Mouse (Mus musculus) liver, embryonic 12.5 days (tissue): ENCODE data around the gene Chpf2. TPM values are rescaled to one million over a fixed set of nuclear protein-coding genes. Genes with fewer than 3 reads are reported as not detected.

ENCODE experiments used
- ATAC-seq: fragments of 200-750 bp; cut with Nextera tagmentation; 2 replicates; pipeline ENCODE4 v1.8.0; 2017; ENCODE audit warnings: moderate number of reproducible peaks, mild to moderate bottlenecking, moderate library complexity
- H3K27ac ChIP-seq: fragments of 300-500 bp; sonication (generic); 2 replicates; pipeline ENCODE4 v1.5.1; 2016; ENCODE audit warnings: mild to moderate bottlenecking
- H3K27me3 ChIP-seq: fragments of 300-500 bp; sonication (generic); replicated peaks from 2 replicates; pipeline ENCODE4 v1.6.1; 2016; ENCODE audit warnings: mild to moderate bottlenecking, moderate library complexity
- H3K36me3 ChIP-seq: fragments of 300-500 bp; sonication (generic); 2 replicates; pipeline ENCODE4 v1.6.1; 2016; ENCODE audit warnings: mild to moderate bottlenecking, moderate library complexity
- H3K4me1 ChIP-seq: fragments of 300-500 bp; sonication (generic); 2 replicates; pipeline ENCODE4 v1.6.1; 2016
- H3K4me2 ChIP-seq: fragments of 300-500 bp; sonication (generic); 2 replicates; pipeline ENCODE4 v1.6.1; 2016; ENCODE audit warnings: mild to moderate bottlenecking, moderate library complexity
- H3K4me3 ChIP-seq: fragments of 300-500 bp; sonication (generic); 2 replicates; pipeline ENCODE4 v1.5.1; 2016; ENCODE audit warnings: mild to moderate bottlenecking, moderate library complexity
- H3K9ac ChIP-seq: fragments of 300-500 bp; sonication (generic); 2 replicates; pipeline ENCODE4 v1.6.1; 2016; ENCODE audit warnings: mild to moderate bottlenecking, moderate library complexity
- H3K9me3 ChIP-seq: fragments of 300-500 bp; sonication (generic); replicated peaks from 2 replicates; pipeline ENCODE4 v1.6.1; 2016; ENCODE audit warnings: mild to moderate bottlenecking, moderate library complexity
- WGBS: fragments of 180-500 bp; shearing (Covaris S2); methylation state at CpG from one replicate; pipeline ENCODE4 v1.1.7; 2016; ENCODE audit not compliant: insufficient replicate concordance; 5-methylcytosine and 5-hydroxymethylcytosine counted together
- microRNA counts: library from miRNA; unstranded; fragments of <30 nt; microRNA quantifications from one replicate; lab custom pipeline; 2017
- microRNA-seq: library from miRNA; unstranded; fragments of <30 nt; microRNA quantifications from one replicate; pipeline ENCODE4, GENCODE M21; 2017
- polyA plus RNA-seq: library from polyadenylated mRNA; unstranded; fragments of >200 nt; fragmentation: Nextera tagmentation; extraction: Ambion mirVana; gene quantifications from 2 replicates; pipeline ENCODE4 v1.2.1, GENCODE M21; 2016

The Chpf2 gene
- polyA plus RNA-seq, 1 experiment from 2014 or later = 17.6 TPM

GRCm38 (mm10) chr5:24635093-24635492 is 48.6 kb downstream of the Chpf2 start:
- H3K27me3 ChIP-seq = peaks cover 14% of the 10 kb centered on the region
- no peak overlapping the region for H3K4me2 ChIP-seq
- H3K9me3 ChIP-seq = no peaks in the 10 kb centered on the region
- H3K9ac ChIP-seq = no peak overlapping the region
- 32% methylated on average over 1 of the region's 1 CpGs for WGBS
- no peaks in the 10 kb centered on the region for H3K4me1 ChIP-seq
- no peaks in the 10 kb centered on the region for H3K36me3 ChIP-seq
- H3K27ac ChIP-seq = no peak overlapping the region
- no peak overlapping the region for H3K4me3 ChIP-seq
- no peak for ATAC-seq

GRCm38 (mm10) chr5:24635526-24636141 is 49.1 kb downstream of the Chpf2 start:
- no peak for ATAC-seq
- H3K27ac ChIP-seq = no peak overlapping the region
- H3K36me3 ChIP-seq = no peaks in the 10 kb centered on the region
- WGBS = 60% methylated on average over 6 of the region's 6 CpGs
- H3K9ac ChIP-seq = no peak overlapping the region
- H3K4me3 ChIP-seq = no peak overlapping the region
- H3K4me1 ChIP-seq = no peaks in the 10 kb centered on the region
- no peaks in the 10 kb centered on the region for H3K9me3 ChIP-seq
- H3K4me2 ChIP-seq = no peak overlapping the region
- H3K27me3 ChIP-seq = peaks cover 11% of the 10 kb centered on the region

DNA sequence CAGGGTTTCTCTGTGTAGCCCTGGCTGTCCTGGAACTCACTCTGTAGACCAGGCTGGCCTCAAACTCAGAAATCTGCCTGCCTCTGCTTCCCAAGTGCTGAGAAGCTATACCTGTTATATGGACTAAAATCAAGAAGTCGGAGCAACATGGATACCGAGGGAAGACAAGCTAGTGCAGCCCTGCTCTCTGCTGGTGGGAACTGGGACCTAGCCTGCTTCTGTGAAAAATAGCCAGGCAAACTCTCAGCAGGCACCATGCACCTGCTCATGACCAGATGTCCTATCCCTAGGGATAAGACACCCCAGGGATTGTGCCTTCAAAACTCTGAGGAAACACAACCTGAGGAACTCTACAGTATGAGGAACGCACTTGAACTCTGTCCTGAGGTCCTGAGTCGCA is 50.4 kb downstream of the Chpf2 start:
- Histone ChIP-seq H3K4me1 (no peaks in the 10 kb centered on the region), H3K9ac (no peak overlapping the region), H3K4me2 (no peak overlapping the region), H3K27me3 (peaks cover 7% of the 10 kb centered on the region), H3K27ac (no peak overlapping the region), H3K4me3 (no peak overlapping the region), H3K9me3 (no peaks in the 10 kb centered on the region), H3K36me3 (no peaks in the 10 kb centered on the region)
- ATAC-seq = no peak
- WGBS = 73% methylated on average over 4 of the region's 4 CpGs

DNA sequence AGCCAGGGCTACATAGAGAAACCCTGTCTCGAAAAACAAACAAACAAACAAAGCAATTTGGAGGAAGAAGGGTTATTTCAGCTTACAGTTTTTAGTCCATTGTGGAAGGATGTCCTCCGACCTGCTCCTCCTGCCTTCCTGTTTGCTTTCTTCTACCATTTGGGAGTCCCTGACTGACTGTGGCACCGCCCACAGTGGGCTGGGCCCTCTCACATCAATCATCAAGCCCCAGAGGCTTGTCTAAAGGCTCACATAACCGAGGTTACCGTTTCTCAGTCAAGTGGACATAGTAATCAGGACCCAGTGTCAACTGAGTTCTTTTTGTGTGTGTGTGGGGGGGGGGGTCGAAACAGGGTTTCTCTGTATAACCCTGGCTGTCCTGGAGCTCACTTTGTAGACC is 51.6 kb downstream of the Chpf2 start:
- ATAC-seq = no peak
- H3K4me1 ChIP-seq = no peaks in the 10 kb centered on the region
- no peak overlapping the region for H3K4me2 ChIP-seq
- H3K9me3 ChIP-seq = no peaks in the 10 kb centered on the region
- WGBS = 32% methylated on average over 6 of the region's 6 CpGs
- H3K4me3 ChIP-seq = no peak overlapping the region
- H3K9ac ChIP-seq = no peak overlapping the region
- H3K27me3 ChIP-seq = peaks cover 7% of the 10 kb centered on the region; the same call in 1 of the 2 replicates
- H3K36me3 ChIP-seq = no peaks in the 10 kb centered on the region
- no peak overlapping the region for H3K27ac ChIP-seq

- ATAC-seq = no peak
- 73% methylated on average over 6 of the region's 6 CpGs for WGBS
- H3K27me3 ChIP-seq = peaks cover 7% of the 10 kb centered on the region; the same call in 1 of the 2 replicates
- no peak overlapping the region for H3K4me2 ChIP-seq
- H3K4me3 ChIP-seq = no peak overlapping the region
- no peaks in the 10 kb centered on the region for H3K4me1 ChIP-seq
- H3K27ac ChIP-seq = no peak overlapping the region
- H3K9ac ChIP-seq = no peak overlapping the region
- H3K9me3 ChIP-seq = no peaks in the 10 kb centered on the region
- no peaks in the 10 kb centered on the region for H3K36me3 ChIP-seq
These were observed 52.5 kb downstream of the Chpf2 start for GRCm38 (mm10) chr5:24639081-24639480.

MicroRNAs within 50 kb of the gene (microRNA counts, 519-probe panel; counts per million panel counts)
- microRNA mmu-miR-671-3p (lab: Ali Mortazavi, UCI) (582 counts per million, percentile 70 among the panel's probes with 10 or more counts), microRNA mmu-miR-671-5p (lab: Ali Mortazavi, UCI) (582 counts per million, percentile 70 among the panel's probes with 10 or more counts)

Small RNAs within 50 kb of the gene (microRNA-seq; reads per million reads assigned to microRNA genes)
- gene Mir671 = 588 reads per million, percentile 70 among the genes with 10 or more reads in this experiment

Other genes starting within 250 kb of the Chpf2 start
- gene Kcnh2, start 235.1 kb upstream of the Chpf2 start, polyA plus RNA-seq = 0.89 and 1.6 TPM in 2 replicates
- 4.4 and 4.9 TPM in 2 replicates for gene Nos3, start 221.9 kb upstream of the Chpf2 start, polyA plus RNA-seq
- 0.47 and 0.93 TPM in 2 replicates for gene Atg9b, start 194.6 kb upstream of the Chpf2 start, polyA plus RNA-seq
- gene Abcb8, start 193.1 kb upstream of the Chpf2 start, polyA plus RNA-seq = 32.6 and 34.1 TPM in 2 replicates
- gene Asic3, start 173.3 kb upstream of the Chpf2 start, polyA plus RNA-seq = not detected in 2 replicates
- 13.0 and 14.1 TPM in 2 replicates for gene Cdk5, start 163.2 kb upstream of the Chpf2 start, polyA plus RNA-seq
- gene Slc4a2, start 162.9 kb upstream of the Chpf2 start, polyA plus RNA-seq = 16.2 and 16.6 TPM in 2 replicates
- 72.4 and 78.0 TPM in 2 replicates for gene Fastk, start 141.5 kb upstream of the Chpf2 start, polyA plus RNA-seq
- 6.7 and 7.2 TPM in 2 replicates for gene Tmub1, start 138.9 kb upstream of the Chpf2 start, polyA plus RNA-seq
- gene Agap3, start 134.6 kb upstream of the Chpf2 start, polyA plus RNA-seq = 25.5 and 26.5 TPM in 2 replicates
- not detected in 2 replicates for gene Gbx1, start 59.5 kb upstream of the Chpf2 start, polyA plus RNA-seq
- gene Asb10, start 45.8 kb upstream of the Chpf2 start, polyA plus RNA-seq = 0.11 TPM in 1 of 2 replicates, not detected in the other
- gene 4931409K22Rik, start 29.9 kb upstream of the Chpf2 start, polyA plus RNA-seq = 0.05 TPM in 1 of 2 replicates, not detected in the other
- 93.7 and 95.9 TPM in 2 replicates for gene Abcf2, start 9.3 kb upstream of the Chpf2 start, polyA plus RNA-seq
- gene Smarcd3, start 37.7 kb downstream of the Chpf2 start, polyA plus RNA-seq = 5.8 and 8.3 TPM in 2 replicates
- 16.9 and 17.5 TPM in 2 replicates for gene Nub1, start 98.8 kb downstream of the Chpf2 start, polyA plus RNA-seq
- gene Wdr86, start 144.0 kb downstream of the Chpf2 start, polyA plus RNA-seq = 3.5 and 3.9 TPM in 2 replicates
- 0.71 TPM in 1 of 2 replicates, not detected in the other for gene Crygn, start 171.3 kb downstream of the Chpf2 start, polyA plus RNA-seq